Mouse (Mus musculus) hindbrain, embryonic 14.5 days (tissue): Measurements from ENCODE around the gene Map3k14. TPM values are rescaled to one million over a fixed set of nuclear protein-coding genes. Genes with fewer than 3 reads are reported as not detected.

Experiments used
- ATAC-seq: fragments of 200-750 bp; cut with Nextera tagmentation; 2 replicates; pipeline ENCODE4 v1.8.0; 2017; ENCODE audit warnings: moderate number of reproducible peaks, mild to moderate bottlenecking, moderate TSS enrichment, moderate library complexity; ENCODE audit not compliant: low FRiP score
- DNase-seq: peaks from one replicate; pipeline ENCODE4 v3.0.0-alpha.2; 2015; ENCODE audit warnings: low spot score
- H3K27ac ChIP-seq: fragments of 300-500 bp; sonication (generic); 2 replicates; pipeline ENCODE4 v1.5.1; 2014; ENCODE audit warnings: mild to moderate bottlenecking, moderate library complexity
- H3K27me3 ChIP-seq: fragments of 300-500 bp; sonication (generic); 2 replicates; pipeline ENCODE4 v1.6.1; 2014; ENCODE audit warnings: mild to moderate bottlenecking, low read length, mixed read lengths; ENCODE audit not compliant: control insufficient read depth, insufficient read depth
- H3K36me3 ChIP-seq: fragments of 300-500 bp; sonication (generic); replicated peaks from 2 replicates; pipeline ENCODE4 v1.6.1; 2014; ENCODE audit not compliant: control insufficient read depth, insufficient read depth
- H3K4me1 ChIP-seq: fragments of 300-500 bp; sonication (generic); replicated peaks from 2 replicates; pipeline ENCODE4 v1.6.1; 2014; ENCODE audit warnings: antibody characterized with exemption, low read length, mixed read lengths; ENCODE audit not compliant: control insufficient read depth, insufficient read depth
- H3K4me2 ChIP-seq: fragments of 300-500 bp; sonication (generic); replicated peaks from 2 replicates; pipeline ENCODE4 v1.6.1; 2014; ENCODE audit warnings: mild to moderate bottlenecking, moderate library complexity
- H3K4me3 ChIP-seq: fragments of 300-500 bp; sonication (generic); replicated peaks from 2 replicates; pipeline ENCODE4 v1.5.1; 2014; ENCODE audit warnings: mild to moderate bottlenecking, low read length
- H3K9ac ChIP-seq: fragments of 300-500 bp; sonication (generic); 2 replicates; pipeline ENCODE4 v1.6.1; 2014
- H3K9me3 ChIP-seq: fragments of 300-500 bp; sonication (generic); 2 replicates; pipeline ENCODE4 v1.6.1; 2016; ENCODE audit warnings: low read length; ENCODE audit not compliant: control insufficient read depth
- WGBS: fragments of 180-500 bp; shearing (Covaris S2); extraction: QIAGEN DNeasy Blood & Tissue Kit; methylation state at CpG from one replicate; pipeline ENCODE4 v1.1.7; 2014; 5-methylcytosine and 5-hydroxymethylcytosine counted together
- polyA plus RNA-seq: library from polyadenylated mRNA; unstranded; fragments of >200 nt; fragmentation: Nextera tagmentation; extraction: Ambion mirVana; gene quantifications from 2 replicates; pipeline ENCODE4 v1.2.1, GENCODE M21; 2014

The Map3k14 gene
- polyA plus RNA-seq, 1 experiment from 2014 or later = 2.9 TPM

- no peak overlapping the region for H3K27ac ChIP-seq
- no peaks in the 10 kb centered on the region for H3K27me3 ChIP-seq
- DNase-seq = no peak
- no peak overlapping the region for H3K4me2 ChIP-seq
- no peaks in the 10 kb centered on the region for H3K36me3 ChIP-seq
- no peak for ATAC-seq
- no peak overlapping the region for H3K9ac ChIP-seq
- no peak overlapping the region for H3K4me3 ChIP-seq
- H3K9me3 ChIP-seq = no peaks in the 10 kb centered on the region
- no peaks in the 10 kb centered on the region for H3K4me1 ChIP-seq
- WGBS = 76% methylated on average over 10 of the region's 10 CpGs
These were observed 18.0 kb upstream of the Map3k14 start for GRCm38 (mm10) chr11:103285276-103285675.

- no peaks in the 10 kb centered on the region for H3K36me3 ChIP-seq
- H3K4me3 ChIP-seq = no peak overlapping the region
- H3K9me3 ChIP-seq = no peaks in the 10 kb centered on the region
- H3K4me1 ChIP-seq = no peaks in the 10 kb centered on the region
- no peak for ATAC-seq
- no peak overlapping the region for H3K27ac ChIP-seq
- H3K4me2 ChIP-seq = no peak overlapping the region
- DNase-seq = no peak
- no peak overlapping the region for H3K9ac ChIP-seq
- 82% methylated on average over 7 of the region's 7 CpGs for WGBS
- H3K27me3 ChIP-seq = no peaks in the 10 kb centered on the region
These were observed 14.5 kb upstream of the Map3k14 start for GRCm38 (mm10) chr11:103281784-103282183.

- Histone ChIP-seq H3K4me3 (no peak overlapping the region), H3K9ac (no peak overlapping the region), H3K4me2 (no peak overlapping the region), H3K36me3 (no peaks in the 10 kb centered on the region), H3K27ac (peak overlapping the region; percentile 38; the same call in 1 of the 2 replicates), H3K4me1 (no peaks in the 10 kb centered on the region), H3K27me3 (no peaks in the 10 kb centered on the region), H3K9me3 (no peaks in the 10 kb centered on the region)
- DNase-seq (no peak), ATAC-seq (no peak)
- 68% methylated on average over 8 of the region's 8 CpGs for WGBS
These were observed 9.2 kb upstream of the Map3k14 start for GRCm38 (mm10) chr11:103276450-103276849.

- no peak for ATAC-seq
- no peaks in the 10 kb centered on the region for H3K36me3 ChIP-seq
- WGBS = 81% methylated on average over 3 of the region's 3 CpGs
These were observed 5.6 kb upstream of the Map3k14 start for GRCm38 (mm10) chr11:103272888-103273287.

GRCm38 (mm10) chr11:103271979-103272378 lies 4.7 kb upstream of the Map3k14 start:
- Histone ChIP-seq H3K36me3 (no peaks in the 10 kb centered on the region), H3K27ac (no peak overlapping the region), H3K4me1 (no peaks in the 10 kb centered on the region), H3K4me2 (no peak overlapping the region), H3K9me3 (no peaks in the 10 kb centered on the region), H3K9ac (no peak overlapping the region), H3K27me3 (no peaks in the 10 kb centered on the region), H3K4me3 (no peak overlapping the region)
- DNase-seq (no peak), ATAC-seq (no peak)
- 80% methylated on average over 6 of the region's 6 CpGs for WGBS

More at GRCm38 (mm10) chr11:103272888-103273287, 5.6 kb upstream of the Map3k14 start:
- Histone ChIP-seq H3K27ac (no peak overlapping the region), H3K4me3 (no peak overlapping the region), H3K4me1 (no peaks in the 10 kb centered on the region), H3K9me3 (no peaks in the 10 kb centered on the region), H3K9ac (no peak overlapping the region), H3K4me2 (no peak overlapping the region), H3K27me3 (no peaks in the 10 kb centered on the region)
- no peak for DNase-seq

- H3K9ac ChIP-seq = no peak overlapping the region
- H3K4me2 ChIP-seq = no peak overlapping the region
- H3K9me3 ChIP-seq = no peaks in the 10 kb centered on the region
- no peaks in the 10 kb centered on the region for H3K27me3 ChIP-seq
- no peak for DNase-seq
- 78% methylated on average over 5 of the region's 5 CpGs for WGBS
- ATAC-seq = no peak
- H3K4me3 ChIP-seq = no peak overlapping the region
- no peak overlapping the region for H3K27ac ChIP-seq
- no peaks in the 10 kb centered on the region for H3K36me3 ChIP-seq
- peaks cover 23% of the 10 kb centered on the region for H3K4me1 ChIP-seq
These were observed 2.2 kb upstream of the Map3k14 start for GRCm38 (mm10) chr11:103269426-103269825.

- no peak overlapping the region for H3K9ac ChIP-seq
- DNase-seq = no peak
- no peaks in the 10 kb centered on the region for H3K36me3 ChIP-seq
- no peak overlapping the region for H3K4me3 ChIP-seq
- H3K4me1 ChIP-seq = peaks cover 28% of the 10 kb centered on the region
- H3K27ac ChIP-seq = no peak overlapping the region
- H3K27me3 ChIP-seq = no peaks in the 10 kb centered on the region
- no peak for ATAC-seq
- H3K4me2 ChIP-seq = no peak overlapping the region
- H3K9me3 ChIP-seq = no peaks in the 10 kb centered on the region
- 60% methylated on average over 3 of the region's 3 CpGs for WGBS
These were observed 1.6 kb upstream of the Map3k14 start for GRCm38 (mm10) chr11:103268905-103269304.

GRCm38 (mm10) chr11:103268350-103268749 lies 1.1 kb upstream of the Map3k14 start:
- DNase-seq = no peak
- no peaks in the 10 kb centered on the region for H3K27me3 ChIP-seq
- peak overlapping the region; percentile 90; the same call in 1 of the 2 replicates for H3K27ac ChIP-seq
- 77% methylated on average over 4 of the region's 4 CpGs for WGBS
- no peak overlapping the region for H3K4me3 ChIP-seq
- no peaks in the 10 kb centered on the region for H3K9me3 ChIP-seq
- peaks cover 33% of the 10 kb centered on the region for H3K4me1 ChIP-seq
- H3K4me2 ChIP-seq = peak overlapping the region; percentile 54
- peak overlapping the region; percentile 31 for H3K9ac ChIP-seq
- no peak for ATAC-seq
- H3K36me3 ChIP-seq = no peaks in the 10 kb centered on the region

GRCm38 (mm10) chr11:103266729-103267345 lies 435 bp downstream of the Map3k14 start:
- peak overlapping the region; percentile 90 for H3K27ac ChIP-seq
- ATAC-seq (no peak; the same call in 1 of the 2 replicates), DNase-seq (peak; percentile 30)
- no peaks in the 10 kb centered on the region for H3K27me3 ChIP-seq
- no peaks in the 10 kb centered on the region for H3K36me3 ChIP-seq
- peak overlapping the region; percentile 72 for H3K9ac ChIP-seq
- H3K4me2 ChIP-seq = peak overlapping the region; percentile 54
- H3K4me1 ChIP-seq = peaks cover 48% of the 10 kb centered on the region
- WGBS = under 1% methylated on average over 25 of the region's 42 CpGs
- no peaks in the 10 kb centered on the region for H3K9me3 ChIP-seq
- peak overlapping the region; percentile 55 for H3K4me3 ChIP-seq

- Histone ChIP-seq H3K9me3 (no peaks in the 10 kb centered on the region), H3K4me2 (peak overlapping the region; percentile 54), H3K9ac (no peak overlapping the region), H3K27ac (no peak overlapping the region), H3K27me3 (no peaks in the 10 kb centered on the region), H3K4me1 (peaks cover 51% of the 10 kb centered on the region), H3K36me3 (no peaks in the 10 kb centered on the region), H3K4me3 (no peak overlapping the region)
- no peak for DNase-seq
- WGBS = 71% methylated on average over 2 of the region's 2 CpGs
- ATAC-seq = no peak
These were observed 1.4 kb downstream of the Map3k14 start for GRCm38 (mm10) chr11:103265856-103266255.
